Mouse (Mus musculus) liver, embryonic 14.5 days (tissue): ENCODE results near the gene Dnah17.

Source experiments
- CTCF ChIP-seq: IDR thresholded peaks from 2 replicates; pipeline ENCODE4 v1.5.1; 2016; ENCODE audit warnings: antibody characterized with exemption, low read depth, control low read depth
- EP300 ChIP-seq: IDR thresholded peaks from 2 replicates; pipeline ENCODE4 v1.6.1; 2016; ENCODE audit warnings: antibody characterized with exemption, low read depth

- TF ChIP-seq CTCF (no peak), EP300 (peak; percentile 65)
These were observed 129.7 kb downstream of the Dnah17 start for GRCm38 (mm10) chr11:118000565-118001215.
